Mouse (Mus musculus): ENCODE measurements at regions not wholly inside any gene's neighbourhood (a gene's known extent, or its start where the extent isn't known, plus 50 kb on each side); places are given as distances from the start of the nearest gene placed in this dataset.

DNA sequence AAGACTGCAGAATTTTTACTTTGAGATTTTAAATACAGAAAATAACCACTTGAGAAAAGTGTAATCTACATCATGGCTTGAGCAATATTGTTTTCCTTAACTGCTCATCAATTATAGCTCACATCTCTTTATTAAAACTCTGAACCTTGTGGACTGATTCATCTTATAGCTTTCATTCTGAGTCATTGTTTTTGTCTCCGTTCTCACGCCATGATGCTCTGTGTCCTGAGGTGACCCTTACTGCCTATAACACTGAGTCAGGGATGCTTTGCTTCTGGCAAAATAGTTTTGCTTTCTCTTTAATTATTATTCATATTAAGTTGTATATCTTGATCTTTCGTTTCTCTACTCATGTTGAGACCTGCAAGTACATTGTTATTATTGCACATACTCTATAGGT, 1302.6 kb downstream of the Zfp704 start:
- TF ChIP-seq CTCF (IDR thresholded peaks at IDR 0.05; ENCODE audit: low read depth, low read length) (no peak), GATA1 (IDR thresholded peaks at IDR 0.05; ENCODE audit: borderline replicate concordance, low read length) (no peak), GATA2 (IDR thresholded peaks at IDR 0.05; ENCODE audit: borderline replicate concordance, low read depth, low read length) (no peak)
